Mouse (Mus musculus) layer of hippocampus, adult 2 months (tissue): ENCODE data around the gene Arhgef28. TPM values are rescaled to one million over a fixed set of nuclear protein-coding genes. Genes with fewer than 3 reads are reported as not detected.

ENCODE experiments used
- DNase-seq, 2 experiments: peaks; one replicate each; pipeline ENCODE4 v3.0.0; 2022; ENCODE audit warnings: low spot score in 2 of 2
- H3K27ac ChIP-seq: fragments of 200-600 bp; 2 replicates; pipeline ENCODE4 v1.8.1; 2022
- H3K4me3 ChIP-seq: fragments of 200-600 bp; 2 replicates; pipeline ENCODE4 v1.8.1; 2022; ENCODE audit warnings: mild to moderate bottlenecking
- CTCF ChIP-seq: fragments of 200-600 bp; conservative IDR thresholded peaks from 2 replicates; pipeline ENCODE4 v1.8.1; 2022; ENCODE audit warnings: antibody characterized with exemption, mild to moderate bottlenecking, moderate library complexity
- total RNA-seq, 2 experiments: library from RNA; stranded (reverse); gene quantifications; 2 replicates each; pipeline ENCODE4 v1.2.3; 2021

Gene Arhgef28
- total RNA-seq, 2 experiments from 2014 or later: 103 to 110 TPM

DNA sequence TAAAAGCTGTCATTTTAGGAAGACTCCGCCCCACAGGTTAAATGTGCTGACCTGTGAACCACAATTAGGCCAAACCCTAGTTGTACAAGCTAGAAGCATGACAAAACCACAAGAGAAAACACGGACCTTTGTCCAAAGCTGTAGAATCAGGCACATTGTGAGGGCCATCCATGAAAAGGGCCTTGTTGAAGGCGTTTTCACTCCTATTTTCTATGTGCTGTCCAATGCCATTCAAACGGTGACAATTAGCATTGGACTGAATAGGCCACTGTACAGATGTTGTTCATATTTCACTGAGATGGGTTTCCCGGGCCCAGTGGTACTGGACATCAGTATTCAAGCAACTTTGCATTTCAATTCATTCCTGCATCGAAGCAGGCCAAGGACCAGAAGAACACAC lies 33.2 kb downstream of the Arhgef28 start:
- Histone ChIP-seq H3K27ac (peak overlapping the region; percentile 96), H3K4me3 (no peak overlapping the region)
- TF ChIP-seq CTCF: no peak
- no peak for DNase-seq

DNA sequence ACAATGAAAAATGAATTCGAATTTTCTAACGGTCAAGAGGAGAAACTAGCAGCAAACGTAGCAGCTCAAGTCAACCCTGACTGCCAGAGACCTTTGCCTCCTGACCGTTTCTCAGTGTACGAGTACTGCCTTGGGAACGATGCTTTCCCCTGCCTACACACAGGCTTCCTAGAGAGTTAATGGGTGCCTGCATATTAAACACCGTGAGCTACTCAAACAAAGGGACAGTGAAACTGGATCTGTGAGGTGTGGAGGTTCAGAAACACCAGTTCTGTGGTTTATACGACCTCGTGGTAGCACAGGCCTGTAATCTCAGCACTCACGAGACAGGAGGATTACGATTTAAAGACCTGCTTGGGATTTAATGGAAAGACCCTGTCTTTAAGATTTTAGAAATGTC lies 33.9 kb downstream of the Arhgef28 start:
- peak overlapping the region; percentile 96 for H3K27ac ChIP-seq

DNA sequence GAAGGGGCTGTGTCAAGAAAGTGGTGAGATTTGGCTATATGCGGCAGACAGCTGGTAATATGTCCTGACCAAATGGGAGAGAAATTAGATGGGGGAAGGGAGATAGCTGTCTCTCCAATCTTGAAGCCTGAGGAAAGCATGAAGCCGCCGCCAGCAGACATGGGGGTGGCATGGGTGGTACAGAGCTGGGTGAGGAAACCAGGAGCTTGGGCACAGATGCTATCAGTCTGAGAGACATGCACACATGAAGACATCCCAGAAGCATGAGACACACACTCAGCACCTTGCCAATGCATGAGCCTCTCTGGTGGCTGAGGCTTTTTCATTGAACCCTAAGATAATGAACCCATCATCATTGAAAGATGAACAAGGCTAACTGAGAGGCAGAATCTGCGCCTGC lies 34.5 kb downstream of the Arhgef28 start:
- Histone ChIP-seq H3K4me3 (peak overlapping the region; percentile 56), H3K27ac (peak overlapping the region; percentile 96)
- no peak for TF ChIP-seq CTCF
- peak; percentile 72 to 87 for DNase-seq

More for the DNA sequence above, 33.9 kb downstream of the Arhgef28 start:
- TF ChIP-seq CTCF: no peak
- DNase-seq: no peak
- peak overlapping the region; percentile 56; the same call in 1 of the 2 replicates for H3K4me3 ChIP-seq

DNA sequence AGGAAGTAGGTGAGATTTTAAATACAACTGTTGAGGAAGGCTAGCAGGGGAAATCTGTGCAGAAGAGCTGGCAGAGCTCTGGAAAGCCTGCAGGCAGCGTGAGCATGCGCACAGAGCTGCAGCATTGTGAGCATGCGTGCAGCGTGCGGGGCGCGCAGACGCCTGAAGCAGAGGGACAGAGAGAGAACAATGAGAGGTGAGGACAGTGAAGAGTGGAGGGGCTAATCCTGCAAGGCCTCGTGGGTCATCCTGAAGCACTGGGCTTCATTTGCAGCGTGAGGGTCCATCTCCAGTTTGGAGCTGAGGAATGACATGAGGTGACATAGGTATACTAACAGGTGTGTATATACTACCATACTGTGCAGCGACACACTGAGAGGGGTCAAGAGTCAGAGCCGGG lies 35.0 kb downstream of the Arhgef28 start:
- H3K27ac ChIP-seq: peak overlapping the region; percentile 96
- DNase-seq: peak; percentile 74 to 86

DNA sequence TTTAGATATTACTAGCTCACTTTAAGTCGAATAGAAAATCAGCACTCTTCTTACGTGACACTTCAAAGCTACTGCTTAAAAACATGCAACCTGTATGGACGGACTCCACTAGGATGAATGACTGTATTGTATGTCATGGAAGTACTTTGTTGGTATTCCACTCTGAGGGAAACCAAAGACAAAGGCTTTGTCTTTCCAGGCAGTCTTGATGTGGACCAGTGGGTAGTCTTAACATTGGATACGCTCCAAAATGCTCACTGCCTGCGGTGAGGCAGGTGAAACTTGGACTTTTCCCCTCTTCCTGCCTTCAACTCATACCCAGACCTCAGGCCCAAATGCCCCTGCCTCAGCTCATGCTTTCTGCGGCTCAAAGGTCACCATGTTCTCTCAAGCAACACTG lies 41.4 kb downstream of the Arhgef28 start:
- no peak overlapping the region for H3K27ac ChIP-seq
- H3K4me3 ChIP-seq: no peak overlapping the region
- TF ChIP-seq CTCF: no peak
- no peak for DNase-seq

More for the DNA sequence above, 35.0 kb downstream of the Arhgef28 start:
- TF ChIP-seq CTCF: no peak
- H3K4me3 ChIP-seq: peak overlapping the region; percentile 56

DNA sequence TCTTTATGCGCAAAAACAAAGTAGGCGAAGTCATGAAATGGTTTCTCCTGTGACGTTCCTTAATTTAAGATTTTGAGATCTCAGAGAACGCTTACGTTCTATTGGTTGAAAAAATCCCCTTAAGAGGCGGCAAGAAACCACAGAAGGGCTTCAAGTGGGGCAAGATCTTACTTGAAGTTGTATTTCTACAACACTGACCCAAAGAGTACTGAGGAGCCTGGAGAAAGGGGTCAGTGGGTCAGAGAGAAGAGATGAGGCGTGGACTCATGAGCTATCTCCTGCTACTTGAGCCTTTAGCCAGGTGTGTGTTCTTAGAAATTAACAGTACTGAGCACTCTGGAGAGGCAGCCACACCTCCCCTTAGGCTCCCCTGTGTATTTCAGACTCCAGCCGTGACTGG lies 44.7 kb downstream of the Arhgef28 start:
- Histone ChIP-seq H3K4me3 (no peak overlapping the region), H3K27ac (no peak overlapping the region)
- TF ChIP-seq CTCF: no peak
- no peak for DNase-seq

DNA sequence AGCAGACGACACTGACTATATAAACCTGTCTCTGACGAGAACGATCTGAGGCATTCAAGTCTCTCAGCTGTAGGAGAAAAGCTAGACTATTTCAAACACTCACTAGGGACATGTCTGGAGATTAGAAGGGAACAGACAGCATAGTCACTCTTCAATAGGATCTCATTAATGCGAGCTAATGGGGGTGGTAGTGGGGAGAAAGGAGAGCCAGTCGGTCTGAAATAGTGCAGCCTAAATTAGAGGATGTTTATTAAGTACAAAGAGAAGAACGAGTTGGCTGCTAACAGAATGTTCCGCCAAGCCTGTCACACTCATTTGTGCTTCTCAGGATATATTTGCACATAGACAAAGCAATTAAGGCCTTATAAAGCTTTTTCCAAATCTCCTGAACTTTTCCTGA lies 49.6 kb downstream of the Arhgef28 start:
- TF ChIP-seq CTCF: no peak
- Histone ChIP-seq H3K27ac (peak overlapping the region; percentile 88), H3K4me3 (no peak overlapping the region; the same call in 1 of the 2 replicates)
- DNase-seq: peak; percentile 29 to 56

DNA sequence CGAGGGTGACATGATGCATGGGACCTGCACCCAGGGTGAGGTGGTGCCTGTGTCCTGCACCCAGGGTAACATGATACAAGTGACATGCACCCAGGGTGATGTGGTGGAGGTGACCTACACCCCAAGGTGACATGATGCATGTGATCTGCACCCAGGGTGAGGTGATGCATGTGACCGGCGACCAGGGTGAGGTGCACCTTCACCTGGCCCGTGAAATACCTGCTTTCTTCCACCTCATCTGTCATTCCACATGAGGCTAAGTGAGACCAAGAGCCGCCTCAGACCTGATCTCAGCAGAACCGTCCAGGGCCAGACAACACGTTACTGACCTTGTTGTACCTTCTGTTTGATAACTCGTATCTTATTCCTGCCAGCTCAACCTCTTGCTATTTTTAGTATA lies 53.5 kb downstream of the Arhgef28 start:
- no peak overlapping the region for H3K4me3 ChIP-seq
- TF ChIP-seq CTCF: no peak
- no peak for DNase-seq
- H3K27ac ChIP-seq: no peak overlapping the region

DNA sequence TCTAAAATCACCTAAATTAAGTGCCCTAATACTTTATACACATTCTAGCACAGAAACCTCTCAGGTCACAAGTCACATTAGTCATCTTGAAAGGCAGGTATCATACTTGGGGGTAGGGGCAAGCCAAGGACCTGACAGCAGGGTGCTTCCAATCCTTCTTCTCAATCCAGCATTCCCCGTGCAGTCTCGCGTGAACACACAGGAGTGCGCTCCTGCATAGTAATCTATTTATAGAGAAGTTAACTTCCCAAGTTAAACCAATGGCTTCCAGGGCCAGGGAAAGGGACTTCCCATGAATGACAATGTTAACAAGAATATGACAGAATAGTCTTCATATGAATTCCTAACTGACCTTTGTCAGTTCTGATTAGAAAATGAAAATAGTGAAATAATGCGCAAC lies 58.7 kb downstream of the Arhgef28 start:
- Histone ChIP-seq H3K4me3 (no peak overlapping the region), H3K27ac (peak overlapping the region; percentile 86)
- TF ChIP-seq CTCF: no peak
- no peak for DNase-seq

DNA sequence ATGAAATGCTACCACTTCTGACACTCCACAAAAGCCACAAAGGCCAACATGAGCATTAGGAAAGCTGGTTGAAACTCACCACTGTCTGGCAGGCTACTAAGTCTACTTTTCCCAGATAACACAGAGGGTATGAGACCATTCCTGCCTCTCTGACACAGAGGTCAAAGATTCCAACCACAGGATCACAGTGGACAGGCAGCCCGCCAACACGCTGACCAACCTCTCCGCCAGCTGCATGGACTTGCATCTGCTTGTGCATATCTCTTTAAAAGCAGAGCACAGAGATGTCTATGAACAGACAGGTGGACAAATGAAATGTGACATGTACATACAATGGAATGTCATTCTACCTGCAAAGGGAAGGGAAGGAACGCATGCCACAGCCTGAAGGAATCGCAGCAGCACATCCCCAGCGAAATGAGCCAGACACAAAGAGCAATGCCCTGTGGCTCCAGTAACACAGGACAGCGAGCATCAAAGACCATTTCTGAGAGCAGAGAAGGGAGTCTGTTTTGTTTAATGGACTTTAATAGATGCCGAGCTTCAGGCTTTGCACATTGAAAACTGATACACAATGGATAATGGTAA lies 59.6 kb downstream of the Arhgef28 start:
- Histone ChIP-seq H3K27ac (peak overlapping the region; percentile 86), H3K4me3 (no peak overlapping the region; the same call in 1 of the 2 replicates)
- DNase-seq: no peak
- no peak for TF ChIP-seq CTCF

DNA sequence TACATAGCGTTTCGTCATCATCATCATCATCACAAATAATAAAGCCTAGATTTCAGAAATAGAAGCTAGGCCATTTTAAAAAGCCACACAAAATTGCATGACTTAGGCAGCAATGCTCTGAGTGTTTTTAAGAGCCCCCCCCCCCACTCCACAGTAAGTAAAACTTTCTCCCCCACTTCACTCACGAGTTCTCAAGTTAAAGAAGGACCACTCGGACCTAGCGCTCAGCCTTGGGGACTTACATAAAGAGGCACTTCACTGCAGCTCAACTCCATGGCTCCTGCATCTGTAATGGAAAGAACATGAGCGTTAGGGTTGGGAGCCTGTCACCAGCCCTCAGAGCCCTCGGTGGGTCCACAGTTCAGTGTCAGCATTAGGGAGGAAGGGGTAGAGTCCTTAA lies 60.9 kb downstream of the Arhgef28 start:
- H3K27ac ChIP-seq: no peak overlapping the region
- DNase-seq: no peak
- H3K4me3 ChIP-seq: no peak overlapping the region
- TF ChIP-seq CTCF: no peak

DNA sequence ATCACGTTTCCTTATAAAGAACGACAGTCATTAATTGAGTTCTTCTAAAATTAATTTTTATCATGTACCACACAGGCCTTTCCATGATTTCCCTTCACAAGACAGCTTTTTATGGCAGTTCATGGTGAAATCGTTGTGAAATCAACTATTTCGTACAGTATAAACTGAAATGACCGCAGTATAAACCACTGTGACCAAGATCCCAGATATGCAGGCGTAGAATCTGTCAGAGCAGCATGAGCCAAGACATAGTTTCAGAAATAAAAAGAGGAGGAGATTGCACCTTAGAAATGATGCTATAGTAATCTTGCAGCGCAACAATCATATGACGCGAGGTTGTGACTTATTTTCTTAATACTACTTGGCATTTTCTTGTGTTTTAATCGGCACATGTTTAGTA lies 63.2 kb downstream of the Arhgef28 start:
- no peak overlapping the region for H3K27ac ChIP-seq
- TF ChIP-seq CTCF: no peak
- no peak for DNase-seq
- H3K4me3 ChIP-seq: no peak overlapping the region

DNA sequence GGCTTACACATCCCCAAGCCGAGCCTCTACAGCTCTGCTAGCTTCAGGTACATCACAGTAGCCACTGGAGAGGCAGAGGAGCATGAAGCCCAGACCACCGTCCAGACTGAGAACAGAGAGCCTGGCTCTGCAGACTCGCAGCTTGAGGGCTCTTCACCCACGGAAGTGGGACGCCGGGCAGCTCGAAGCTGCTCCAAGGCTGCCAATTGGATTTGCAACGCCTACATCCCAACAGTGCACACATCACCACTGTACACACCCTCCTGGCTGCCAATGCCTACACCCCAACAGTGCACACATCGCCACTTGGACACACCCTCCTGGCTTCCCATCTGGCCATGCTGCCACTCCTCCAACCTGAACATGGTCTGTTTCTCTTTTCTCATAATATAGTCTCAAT lies 65.6 kb downstream of the Arhgef28 start:
- DNase-seq: peak in 1 of 2 experiments; percentile 29
- Histone ChIP-seq H3K27ac (peak overlapping the region; percentile 59; the same call in 1 of the 2 replicates), H3K4me3 (no peak overlapping the region)
- no peak for TF ChIP-seq CTCF

DNA sequence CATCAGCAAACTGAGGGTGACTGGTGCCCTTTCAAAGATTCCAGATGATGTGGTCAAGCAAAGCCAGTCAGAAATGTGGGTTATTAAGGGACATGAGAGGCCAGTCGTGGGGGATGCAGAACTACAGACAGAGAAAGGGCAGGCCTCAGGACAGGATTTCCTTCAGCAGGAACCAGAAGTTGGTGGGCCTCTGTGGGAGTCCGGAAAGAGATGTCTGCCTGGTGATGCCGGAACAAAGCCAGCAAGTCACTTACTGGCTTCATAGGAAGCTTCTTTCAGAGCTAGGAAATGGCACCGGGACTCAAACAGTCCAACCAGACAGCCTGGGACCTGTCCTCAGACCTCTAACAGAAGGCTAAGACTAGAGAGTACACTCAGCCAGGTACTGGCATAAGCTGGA lies 67.5 kb downstream of the Arhgef28 start:
- no peak for TF ChIP-seq CTCF
- no peak for DNase-seq
- Histone ChIP-seq H3K27ac (no peak overlapping the region), H3K4me3 (no peak overlapping the region)
